Mouse (Mus musculus) MEL-GATA-1-ER (cell line): ENCODE data around the gene Gm45713.
"Not testable (repeated sequence)": the region's sequence is repeated elsewhere in the genome, so short reads cannot be mapped to it uniquely, and the experiment has no call there.

Experiments used
- DNase-seq: peaks from one replicate; pipeline ENCODE4 v3.0.0-alpha.2; 2012; ENCODE audit warnings: low read depth; ENCODE audit errors: extremely low read depth

The Gm45713 gene

GRCm38 (mm10) chr7:45162996-45163615, 27.1 kb upstream of the Gm45713 start:
- no peak for DNase-seq

DNA sequence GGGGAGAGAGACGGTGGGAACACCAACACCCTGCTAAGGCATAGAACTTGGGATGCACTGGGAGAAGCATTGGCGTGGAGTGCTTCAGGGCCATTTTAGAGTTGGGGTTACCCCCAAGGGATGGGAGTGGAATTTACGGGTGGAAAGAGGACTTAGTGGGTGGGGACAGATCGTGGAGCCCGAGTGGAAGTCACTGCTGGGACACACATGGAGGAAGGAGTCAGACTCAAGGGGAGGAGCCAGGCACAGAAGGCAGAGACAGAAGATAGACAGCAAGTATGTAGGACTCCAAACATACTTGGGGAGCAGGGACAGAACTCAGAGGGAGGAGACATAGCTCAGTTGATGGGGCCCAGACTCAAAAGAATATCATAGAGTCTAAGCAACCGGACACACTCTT, 26.5 kb upstream of the Gm45713 start:
- DNase-seq = no peak

- DNase-seq = peak; percentile 91
Observed at GRCm38 (mm10) chr7:45161612-45162473, 25.8 kb upstream of the Gm45713 start.

- no peak for DNase-seq
Observed at GRCm38 (mm10) chr7:45160866-45161265, 24.8 kb upstream of the Gm45713 start.

DNA sequence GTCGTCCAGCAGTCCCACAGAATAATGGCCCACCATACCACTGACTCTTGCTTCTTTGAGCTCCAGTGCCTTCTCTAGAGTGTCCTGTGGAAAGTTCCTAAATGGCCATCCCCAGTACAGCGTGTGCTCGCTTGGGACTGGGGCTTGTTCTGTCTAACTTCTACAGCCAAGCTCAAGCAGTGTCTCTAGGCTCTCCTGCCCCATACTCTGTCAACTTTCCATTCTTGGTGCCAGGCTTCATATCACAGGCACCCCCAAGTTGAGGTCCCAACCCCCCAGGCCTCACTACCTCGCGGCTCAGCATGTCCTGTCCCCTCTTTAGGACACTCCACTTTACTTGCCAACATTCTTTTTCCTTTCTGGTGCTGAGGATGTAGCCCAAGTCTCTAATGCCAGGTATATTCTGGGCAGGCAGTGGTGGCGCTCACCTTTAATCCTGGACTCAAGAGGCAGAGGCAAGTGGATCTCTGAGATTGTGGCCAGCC, 24.3 kb upstream of the Gm45713 start:
- DNase-seq = no peak

GRCm38 (mm10) chr7:45158991-45159390, 23.0 kb upstream of the Gm45713 start:
- no peak for DNase-seq

DNA sequence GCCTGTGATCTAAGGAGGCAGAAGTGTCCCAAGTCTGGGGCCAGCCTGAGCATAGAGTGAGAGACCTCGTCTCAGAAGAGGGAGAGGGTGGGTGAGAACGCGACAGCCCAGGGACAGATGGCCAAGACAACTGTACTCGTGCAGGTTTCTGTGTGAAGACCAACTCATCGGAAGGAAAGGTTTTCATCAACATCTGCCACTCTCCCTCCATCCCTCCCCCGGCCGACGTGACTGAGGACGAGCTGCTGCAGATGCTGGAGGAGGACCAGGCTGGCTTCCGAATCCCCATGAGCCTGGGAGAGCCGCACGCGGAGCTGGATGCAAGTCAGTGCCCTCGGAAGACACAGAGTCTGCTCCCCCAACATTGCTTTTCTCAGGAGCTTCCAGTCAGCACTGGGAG, 21.4 kb upstream of the Gm45713 start:
- no peak for DNase-seq

DNA sequence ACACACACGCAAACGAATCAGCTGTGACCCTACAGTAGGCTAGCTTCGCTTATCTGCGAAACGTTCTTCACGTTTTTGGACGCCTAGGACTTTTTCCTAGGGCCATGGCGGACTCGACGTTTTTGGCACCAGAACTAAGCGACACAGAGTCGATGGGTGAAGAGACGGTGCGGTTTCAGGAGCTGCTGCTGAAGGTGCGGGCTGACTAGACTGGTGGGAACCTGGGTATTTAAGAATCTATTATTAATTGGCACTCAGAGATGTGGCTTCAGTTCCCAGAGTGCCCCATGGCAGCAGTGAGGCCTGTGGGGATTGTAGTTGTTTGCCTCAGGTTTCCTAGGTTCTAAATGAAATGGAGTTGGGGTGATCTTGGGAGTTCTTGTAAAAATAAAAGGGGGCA, 20.2 kb upstream of the Gm45713 start:
- DNase-seq = no peak

DNA sequence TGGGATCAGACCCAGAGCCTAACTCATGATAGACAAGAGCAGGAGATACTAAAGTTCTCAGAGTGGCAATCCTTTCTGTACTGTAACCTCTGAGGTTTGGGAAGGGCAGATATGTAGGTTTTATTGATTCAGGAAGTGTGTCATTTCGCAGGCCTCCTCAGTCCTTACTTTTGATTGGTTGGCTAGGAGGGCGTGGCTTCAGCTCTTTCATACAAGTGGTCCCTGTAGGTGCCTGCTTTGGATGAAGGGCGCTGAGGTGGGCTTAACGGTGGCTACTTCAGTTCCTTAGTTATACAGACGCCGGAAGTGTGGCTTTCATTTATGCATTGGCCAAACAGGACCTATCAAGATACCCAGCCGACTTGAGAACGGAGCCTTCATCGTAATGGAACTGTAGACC, 19.6 kb upstream of the Gm45713 start:
- DNase-seq = peak; percentile 98

DNA sequence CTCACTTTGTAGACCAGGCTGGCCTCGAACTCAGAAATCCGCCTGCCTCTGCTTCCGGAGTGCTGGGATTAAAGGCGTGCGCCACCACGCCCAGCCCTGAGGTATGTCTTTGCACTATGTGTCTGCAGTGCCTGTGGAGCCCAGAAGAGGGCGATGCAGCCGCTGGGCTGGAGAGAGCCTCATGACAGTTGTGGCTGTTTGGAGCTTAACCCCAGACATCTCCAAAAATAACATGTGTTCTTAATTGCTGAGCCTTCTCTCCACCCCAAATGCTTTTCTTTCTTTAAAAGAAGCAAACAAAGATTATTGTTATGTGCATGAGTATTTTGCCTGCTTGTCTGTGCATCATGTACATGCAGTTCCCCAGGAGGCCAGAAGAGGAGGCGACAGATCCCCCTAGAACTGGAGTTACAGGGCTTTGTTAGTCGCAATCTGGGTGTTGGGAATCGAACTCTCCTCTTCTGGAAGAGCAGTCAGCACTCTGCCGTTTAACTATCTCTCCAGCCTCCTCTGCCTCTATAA, 19.0 kb upstream of the Gm45713 start:
- peak; percentile 76 for DNase-seq

- peak; percentile 79 for DNase-seq
Observed at GRCm38 (mm10) chr7:45154096-45154992, 18.3 kb upstream of the Gm45713 start, which contains the start of the genes Pih1d1 and Aldh16a1. TSS of gene Pih1d1 (plus strand) at chr7:45154303. TSS of gene Aldh16a1 (minus strand) at chr7:45154584.

DNA sequence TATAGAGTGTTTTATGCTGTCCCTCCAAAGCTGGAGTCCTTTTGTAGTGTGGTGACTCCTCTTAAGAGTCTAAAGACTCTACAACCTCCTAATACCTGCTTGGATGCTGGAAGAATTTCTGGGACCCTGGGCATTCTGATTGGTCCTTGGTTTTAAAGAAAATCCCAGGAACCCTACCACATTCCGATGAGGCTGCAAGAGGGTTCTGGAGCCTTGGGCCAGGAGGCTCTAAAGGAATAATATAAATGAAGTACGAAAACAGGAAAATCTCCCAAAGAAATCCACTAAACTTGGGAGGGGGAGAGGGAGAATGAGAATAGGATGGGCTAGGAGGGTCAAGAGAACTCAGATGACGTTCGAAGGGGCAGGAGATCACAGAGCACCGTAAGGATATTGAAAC, 17.6 kb upstream of the Gm45713 start:
- no peak for DNase-seq

- DNase-seq = not testable (repeated sequence)
Observed at GRCm38 (mm10) chr7:45153052-45153451, 17.0 kb upstream of the Gm45713 start.

DNA sequence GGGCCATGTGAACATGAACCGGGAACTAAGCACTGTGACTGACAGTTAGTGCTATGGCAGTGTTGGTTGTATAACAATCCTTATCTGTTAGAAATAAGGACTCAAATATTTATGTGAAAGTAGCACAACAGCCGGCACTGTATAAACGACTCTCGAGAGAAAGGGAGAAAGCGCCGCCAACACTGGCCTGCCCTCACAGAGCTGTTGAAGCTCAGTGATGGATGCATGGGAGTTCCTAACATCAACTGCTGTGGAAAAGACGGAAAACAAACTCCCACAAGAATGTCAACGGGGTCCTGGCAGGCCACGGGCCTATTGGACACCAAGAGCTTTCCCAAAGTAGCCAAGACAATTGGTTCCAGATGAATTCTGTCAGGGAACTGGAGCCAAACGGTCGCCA, 15.3 kb upstream of the Gm45713 start:
- DNase-seq = no peak

DNA sequence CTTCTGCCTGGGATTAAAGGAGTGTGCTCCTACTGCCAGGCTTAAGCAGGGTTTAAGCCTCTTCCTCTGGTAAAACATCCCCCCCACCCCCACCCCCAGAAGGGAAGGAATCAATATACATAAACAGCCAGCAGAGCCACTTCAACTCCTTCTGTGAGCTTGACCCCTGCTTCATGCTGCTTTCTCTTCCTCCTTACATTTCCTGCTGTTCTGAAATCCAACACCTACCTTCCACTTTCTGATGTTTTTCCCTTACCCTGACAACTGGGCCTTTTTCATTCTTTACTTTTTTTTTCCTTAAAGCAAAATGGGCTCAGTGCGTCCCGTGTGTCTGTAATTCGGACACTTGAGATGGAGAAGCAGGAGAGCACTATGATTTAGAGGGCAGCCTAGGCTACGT, 14.3 kb upstream of the Gm45713 start:
- DNase-seq = no peak

GRCm38 (mm10) chr7:45149545-45149944, 13.5 kb upstream of the Gm45713 start:
- DNase-seq = no peak

- no peak for DNase-seq
Observed at GRCm38 (mm10) chr7:45148534-45149098, 12.6 kb upstream of the Gm45713 start.

DNA sequence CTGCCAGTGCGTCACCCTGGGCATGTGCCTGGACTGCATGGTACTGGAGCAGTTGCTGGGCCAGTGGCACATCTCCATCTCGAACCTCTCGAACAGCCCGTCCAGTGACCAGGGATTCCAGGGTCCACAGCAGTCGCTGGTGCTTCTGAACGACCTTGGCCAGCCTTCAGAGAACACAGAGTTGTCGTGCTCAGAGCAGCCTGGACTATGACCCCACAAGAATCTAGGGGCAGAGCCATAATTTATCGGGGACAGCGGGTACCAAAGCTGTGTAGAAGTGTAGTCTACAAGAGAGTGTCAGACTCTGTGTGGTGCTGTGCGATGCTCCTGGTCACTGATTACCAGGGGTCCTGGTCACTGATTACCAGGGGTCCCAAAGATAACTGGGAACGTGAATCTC, 11.9 kb upstream of the Gm45713 start:
- no peak for DNase-seq

- no peak for DNase-seq
Observed at GRCm38 (mm10) chr7:45147267-45147666, 11.2 kb upstream of the Gm45713 start.

DNA sequence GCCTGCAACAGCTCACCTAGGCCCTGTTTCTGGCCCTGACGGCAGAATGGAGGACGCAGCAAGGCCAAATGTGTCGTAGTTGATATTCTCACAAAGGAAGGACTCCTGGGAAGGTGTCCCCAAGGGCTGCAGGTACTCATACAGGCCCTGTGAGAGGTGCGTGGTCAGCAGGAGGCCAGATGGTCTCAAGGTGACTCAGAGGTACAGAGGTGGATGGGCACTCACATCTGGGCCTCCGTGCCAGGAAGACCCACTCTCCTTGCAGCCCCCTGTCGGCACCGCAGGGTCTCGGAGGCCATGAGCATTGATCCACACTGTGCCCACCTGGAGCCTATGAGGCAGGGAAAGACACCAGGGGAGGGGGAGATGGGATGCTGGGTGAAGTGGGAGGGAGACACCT, 9.4 kb upstream of the Gm45713 start:
- no peak for DNase-seq
